In genomic region chr14:45653756-45654155, GRCm38 (mm10) we compare ENCODE assay signal across 14 mouse cellular contexts. TPM values are rescaled to one million over a fixed set of nuclear protein-coding genes. Genes with fewer than 3 reads are reported as not detected.
DNase-seq lines count a peak whose midpoint lies in the region; ATAC-seq and TF ChIP-seq lines count a peak whose summit lies in the region.
"Had no signal": no experiment of that assay in that cellular context is flagged by ENCODE, and none has a peak within 500 bp of the region (broad histone marks: within the 10 kb centered on the region; RNA-seq: fewer than 3 reads in every experiment).

No protein-coding gene starts in this region.

- DNase-seq in midbrain, embryonic 11.5 days (ENCODE audit: low spot score, missing footprints) = peak; percentile 75
- no peak for DNase-seq in midbrain, embryonic 14.5 days
- peak; percentile 65 for DNase-seq in c-Kit-positive CD71-positive TER-119-negative erythroid progenitor cells, embryonic 14.5 days (ENCODE audit: low read depth)
- DNase-seq in hindbrain, postnatal 0 days (ENCODE audit: low spot score) = no peak
- no peak for DNase-seq in midbrain, postnatal 0 days (ENCODE audit: low spot score)
- no peak for DNase-seq in forebrain, embryonic 11.5 days (ENCODE audit: low spot score)
- no peak for DNase-seq in thymus, adult 2 months
- DNase-seq: adrenal gland, adult 2 months; layer of hippocampus, adult 9-11 months; lung, embryonic 14.5 days; right cerebral cortex, postnatal 25 days had no signal

- no peak for TF ChIP-seq POLR2A in thymus, adult 2 months (IDR thresholded peaks at IDR 0.05; ENCODE audit: control insufficient read depth, extremely low read depth, insufficient read depth, low read length, poor library complexity)

- H3K4me2 ChIP-seq in midbrain, embryonic 11.5 days = no peak overlapping the region
- no peak overlapping the region; the same call in 1 of the 2 replicates for H3K4me2 ChIP-seq in midbrain, embryonic 14.5 days (ENCODE audit: low read length)
- peak overlapping the region; percentile 58 for H3K4me2 ChIP-seq in hindbrain, postnatal 0 days (ENCODE audit: low read depth, low read length)
- peak overlapping the region; percentile 78; the same call in 1 of the 2 replicates for H3K4me2 ChIP-seq in midbrain, postnatal 0 days (ENCODE audit: low read depth, low read length, poor library complexity, severe bottlenecking)
- no peak overlapping the region for H3K4me2 ChIP-seq in forebrain, embryonic 11.5 days (ENCODE audit: low read depth, low read length, severe bottlenecking)
- H3K4me2 ChIP-seq: embryonic facial prominence, embryonic 15.5 days; kidney, embryonic 15.5 days; lung, embryonic 14.5 days had no signal

- H3K9me3 ChIP-seq in midbrain, embryonic 11.5 days (ENCODE audit: control insufficient read depth, low read length) = no peaks in the 10 kb centered on the region
- no peaks in the 10 kb centered on the region for H3K9me3 ChIP-seq in midbrain, embryonic 14.5 days (ENCODE audit: control insufficient read depth, low read length)
- no peaks in the 10 kb centered on the region for H3K9me3 ChIP-seq in hindbrain, postnatal 0 days (ENCODE audit: low read length)
- H3K9me3 ChIP-seq in midbrain, postnatal 0 days (ENCODE audit: low read length) = no peaks in the 10 kb centered on the region
- no peaks in the 10 kb centered on the region for H3K9me3 ChIP-seq in forebrain, embryonic 11.5 days (ENCODE audit: control insufficient read depth, low read length)
- H3K9me3 ChIP-seq: embryonic facial prominence, embryonic 15.5 days; kidney, embryonic 15.5 days had no signal

- TF ChIP-seq CTCF in hindbrain, postnatal 0 days (IDR thresholded peaks at IDR 0.05; ENCODE audit: low read depth) = no peak
- TF ChIP-seq CTCF in midbrain, postnatal 0 days (IDR thresholded peaks at IDR 0.05) = no peak
- TF ChIP-seq CTCF in thymus, adult 2 months (IDR thresholded peaks at IDR 0.05; ENCODE audit: borderline replicate concordance, control insufficient read depth, extremely low read depth, insufficient read depth, low read length, poor library complexity) = no peak

- ATAC-seq in midbrain, embryonic 11.5 days (ENCODE audit: low FRiP score) = no peak
- no peak for ATAC-seq in midbrain, embryonic 14.5 days (ENCODE audit: low FRiP score, low TSS enrichment)
- no peak for ATAC-seq in hindbrain, postnatal 0 days
- ATAC-seq in midbrain, postnatal 0 days (ENCODE audit: low FRiP score) = no peak
- ATAC-seq in forebrain, embryonic 11.5 days (replicated peaks; ENCODE audit: low FRiP score) = no peak

- 89% methylated on average over 2 of the region's 2 CpGs for WGBS in midbrain, embryonic 11.5 days
- 79% methylated on average over 2 of the region's 2 CpGs for WGBS in midbrain, embryonic 14.5 days
- WGBS in hindbrain, postnatal 0 days = 77% methylated on average over 2 of the region's 2 CpGs
- WGBS in midbrain, postnatal 0 days = 67% methylated on average over 2 of the region's 2 CpGs
- 94% methylated on average over 2 of the region's 2 CpGs for WGBS in forebrain, embryonic 11.5 days
- 96% methylated on average over 2 of the region's 2 CpGs for WGBS in thymus, adult 2 months

- no peak overlapping the region for H3K4me3 ChIP-seq in midbrain, embryonic 11.5 days (ENCODE audit: low read depth, low read length)
- no peak overlapping the region for H3K4me3 ChIP-seq in midbrain, embryonic 14.5 days (replicated peaks; ENCODE audit: low read depth, low read length)
- no peak overlapping the region for H3K4me3 ChIP-seq in hindbrain, postnatal 0 days (ENCODE audit: low read length)
- H3K4me3 ChIP-seq in midbrain, postnatal 0 days (ENCODE audit: low read depth, low read length) = no peak overlapping the region
- H3K4me3 ChIP-seq in forebrain, embryonic 11.5 days (ENCODE audit: low read depth, low read length) = no peak overlapping the region
- H3K4me3 ChIP-seq in thymus, adult 2 months (ENCODE audit: control insufficient read depth, insufficient read depth, low read length) = no peak overlapping the region
- H3K4me3 ChIP-seq: embryonic facial prominence, embryonic 15.5 days; kidney, embryonic 15.5 days had no signal

- H3K27ac ChIP-seq in midbrain, embryonic 11.5 days (ENCODE audit: low read depth, low read length) = no peak overlapping the region
- no peak overlapping the region for H3K27ac ChIP-seq in midbrain, embryonic 14.5 days (replicated peaks; ENCODE audit: low read depth, low read length)
- no peak overlapping the region for H3K27ac ChIP-seq in hindbrain, postnatal 0 days
- no peak overlapping the region for H3K27ac ChIP-seq in midbrain, postnatal 0 days (ENCODE audit: low read depth, low read length)
- no peak overlapping the region for H3K27ac ChIP-seq in forebrain, embryonic 11.5 days (ENCODE audit: low read depth, low read length)
- no peak overlapping the region for H3K27ac ChIP-seq in thymus, adult 2 months (ENCODE audit: control insufficient read depth, insufficient read depth, low read length)
- H3K27ac ChIP-seq: embryonic facial prominence, embryonic 15.5 days; kidney, embryonic 15.5 days had no signal

- peaks cover 16% of the 10 kb centered on the region for H3K4me1 ChIP-seq in midbrain, embryonic 11.5 days (ENCODE audit: control insufficient read depth, insufficient read depth, low read length)
- peaks cover 30% of the 10 kb centered on the region for H3K4me1 ChIP-seq in midbrain, embryonic 14.5 days (ENCODE audit: control insufficient read depth, insufficient read depth, low read length)
- H3K4me1 ChIP-seq in hindbrain, postnatal 0 days (ENCODE audit: insufficient read depth, low read length) = peaks cover 18% of the 10 kb centered on the region
- H3K4me1 ChIP-seq in midbrain, postnatal 0 days (ENCODE audit: insufficient read depth, low read length) = peaks cover 17% of the 10 kb centered on the region
- H3K4me1 ChIP-seq in forebrain, embryonic 11.5 days (replicated peaks; ENCODE audit: control insufficient read depth, insufficient read depth, low read length) = peaks cover 9% of the 10 kb centered on the region; the same call in 1 of the 2 replicates
- H3K4me1 ChIP-seq in thymus, adult 2 months (replicated peaks; ENCODE audit: control insufficient read depth, insufficient read depth, low read length) = peaks cover 14% of the 10 kb centered on the region

- H3K27me3 ChIP-seq in midbrain, embryonic 11.5 days (ENCODE audit: control insufficient read depth, insufficient read depth, low read length) = no peaks in the 10 kb centered on the region
- H3K27me3 ChIP-seq in midbrain, embryonic 14.5 days (ENCODE audit: control insufficient read depth, insufficient read depth, low read length) = no peaks in the 10 kb centered on the region
- H3K27me3 ChIP-seq in hindbrain, postnatal 0 days (ENCODE audit: insufficient read depth, low read length) = no peaks in the 10 kb centered on the region
- H3K27me3 ChIP-seq in midbrain, postnatal 0 days (ENCODE audit: insufficient read depth, low read length) = no peaks in the 10 kb centered on the region
- no peaks in the 10 kb centered on the region for H3K27me3 ChIP-seq in forebrain, embryonic 11.5 days (ENCODE audit: control insufficient read depth, insufficient read depth, low read length)
- H3K27me3 ChIP-seq in thymus, adult 2 months (ENCODE audit: control insufficient read depth, insufficient read depth, low read length) = no peaks in the 10 kb centered on the region
- H3K27me3 ChIP-seq: CH12.LX; embryonic facial prominence, embryonic 15.5 days; kidney, embryonic 15.5 days had no signal

- H3K9ac ChIP-seq in midbrain, embryonic 11.5 days (ENCODE audit: low read length) = no peak overlapping the region
- no peak overlapping the region for H3K9ac ChIP-seq in midbrain, embryonic 14.5 days (replicated peaks; ENCODE audit: low read length)
- 0 out of 2 replicates have a peak overlapping the region, but pooled peaks have one; percentile 10 for H3K9ac ChIP-seq in hindbrain, postnatal 0 days (replicated peaks; ENCODE audit: low read length)
- no peak overlapping the region for H3K9ac ChIP-seq in midbrain, postnatal 0 days (replicated peaks; ENCODE audit: low read length, poor library complexity, severe bottlenecking)
- no peak overlapping the region for H3K9ac ChIP-seq in forebrain, embryonic 11.5 days (ENCODE audit: low read length)
- H3K9ac ChIP-seq: embryonic facial prominence, embryonic 15.5 days; kidney, embryonic 15.5 days; lung, embryonic 14.5 days had no signal

- no peaks in the 10 kb centered on the region for H3K36me3 ChIP-seq in midbrain, embryonic 11.5 days (ENCODE audit: control insufficient read depth, insufficient read depth, low read length)
- H3K36me3 ChIP-seq in midbrain, embryonic 14.5 days (ENCODE audit: control insufficient read depth, insufficient read depth, low read length) = no peaks in the 10 kb centered on the region
- no peaks in the 10 kb centered on the region for H3K36me3 ChIP-seq in hindbrain, postnatal 0 days (ENCODE audit: insufficient read depth, low read length)
- no peaks in the 10 kb centered on the region for H3K36me3 ChIP-seq in midbrain, postnatal 0 days (ENCODE audit: insufficient read depth, low read length)
- H3K36me3 ChIP-seq in forebrain, embryonic 11.5 days (ENCODE audit: control insufficient read depth, insufficient read depth, low read length) = no peaks in the 10 kb centered on the region
- H3K36me3 ChIP-seq in thymus, adult 2 months (ENCODE audit: control insufficient read depth, insufficient read depth, low read length) = no peaks in the 10 kb centered on the region
- H3K36me3 ChIP-seq: embryonic facial prominence, embryonic 15.5 days; kidney, embryonic 15.5 days had no signal

RNA-seq across cellular contexts. Expression of gene Ddhd1, which starts 4.2 kb away (rescaled TPM):
- polyA plus RNA-seq in midbrain, embryonic 11.5 days (2014; fragmentation: Nextera tagmentation; extraction: Ambion mirVana) = 12.6 and 12.8 TPM in 2 replicates
- 23.7 and 25.2 TPM in 2 replicates for polyA plus RNA-seq in midbrain, embryonic 14.5 days (2014; fragmentation: Nextera tagmentation; extraction: Ambion mirVana)
- 53.0 and 64.2 TPM in 2 replicates for total RNA-seq in hindbrain, postnatal 0 days (2014; rRNA removed)
- 15.0 and 17.2 TPM in 2 replicates for polyA plus RNA-seq in hindbrain, postnatal 0 days (2015; fragmentation: Nextera tagmentation; extraction: Ambion mirVana)
- 60.2 and 61.3 TPM in 2 replicates for total RNA-seq in midbrain, postnatal 0 days (2014; rRNA removed)
- polyA plus RNA-seq in midbrain, postnatal 0 days (2015; fragmentation: Nextera tagmentation; extraction: Ambion mirVana) = 12.3 and 14.9 TPM in 2 replicates
- 12.7 and 13.1 TPM in 2 replicates for polyA plus RNA-seq in forebrain, embryonic 11.5 days (2014; fragmentation: Nextera tagmentation; extraction: Ambion mirVana)
- 21.2 and 22.7 TPM in 2 replicates for polyA plus RNA-seq in thymus, adult 2 months (2012; rRNA removed)

Comparison
In these comparisons a context has a peak if more than half of its experiments do, and no peak if none do; other contexts are left out.
1. DNase-seq: peak in midbrain, embryonic 11.5 days (single experiment) and c-Kit-positive CD71-positive TER-119-negative erythroid progenitor cells, embryonic 14.5 days (single experiment); none in midbrain, embryonic 14.5 days (single experiment), hindbrain, postnatal 0 days (single experiment), midbrain, postnatal 0 days (single experiment), forebrain, embryonic 11.5 days (single experiment) and thymus, adult 2 months (single experiment).
2. H3K4me2 ChIP-seq: peak in hindbrain, postnatal 0 days (single experiment) and midbrain, postnatal 0 days (single experiment); none in midbrain, embryonic 11.5 days (single experiment), midbrain, embryonic 14.5 days (single experiment) and forebrain, embryonic 11.5 days (single experiment).